Mouse (Mus musculus) limb, embryonic 15.5 days (tissue): ENCODE measurements around the gene Wdr25. TPM values are rescaled to one million over a fixed set of nuclear protein-coding genes. Genes with fewer than 3 reads are reported as not detected.
"Not testable (repeated sequence)": the region's sequence is repeated elsewhere in the genome, so short reads cannot be mapped to it uniquely, and the experiment has no call there.

ENCODE experiments used
- ATAC-seq: fragments of 200-750 bp; cut with Nextera tagmentation; 2 replicates; pipeline ENCODE4 v1.8.0; 2017; ENCODE audit warnings: low read depth, moderate TSS enrichment; ENCODE audit not compliant: insufficient number of reproducible peaks, low FRiP score, low TSS enrichment
- H3K27ac ChIP-seq: fragments of 300-500 bp; sonication (generic); 2 replicates; pipeline ENCODE4 v1.5.1; 2015; ENCODE audit warnings: moderate library complexity, mild to moderate bottlenecking, inconsistent platforms
- H3K27me3 ChIP-seq: fragments of 300-500 bp; sonication (generic); 2 replicates; pipeline ENCODE4 v1.6.1; 2015; ENCODE audit warnings: inconsistent platforms
- H3K36me3 ChIP-seq: fragments of 300-500 bp; sonication (generic); 2 replicates; pipeline ENCODE4 v1.6.1; 2015; ENCODE audit warnings: inconsistent platforms
- H3K4me1 ChIP-seq: fragments of 300-500 bp; sonication (generic); 2 replicates; pipeline ENCODE4 v1.6.1; 2015; ENCODE audit warnings: inconsistent platforms
- H3K4me2 ChIP-seq: fragments of 300-500 bp; sonication (generic); 2 replicates; pipeline ENCODE4 v1.6.1; 2015; ENCODE audit warnings: mild to moderate bottlenecking, inconsistent platforms
- H3K4me3 ChIP-seq: fragments of 300-500 bp; sonication (generic); 2 replicates; pipeline ENCODE4 v1.5.1; 2015; ENCODE audit warnings: mild to moderate bottlenecking, inconsistent platforms
- H3K9ac ChIP-seq: fragments of 300-500 bp; sonication (generic); 2 replicates; pipeline ENCODE4 v1.6.1; 2015; ENCODE audit warnings: inconsistent platforms
- H3K9me3 ChIP-seq: fragments of 300-500 bp; sonication (generic); 2 replicates; pipeline ENCODE4 v1.6.1; 2016; ENCODE audit warnings: inconsistent platforms
- WGBS: fragments of 180-500 bp; shearing (Covaris S2); methylation state at CpG from one replicate; pipeline ENCODE4 v1.1.7; 2015; 5-methylcytosine and 5-hydroxymethylcytosine counted together
- polyA plus RNA-seq: library from polyadenylated mRNA; unstranded; fragments of >200 nt; fragmentation: Nextera tagmentation; extraction: Ambion mirVana; gene quantifications from 2 replicates; pipeline ENCODE4 v1.2.1, GENCODE M21; 2015

The Wdr25 gene
- polyA plus RNA-seq: 7.8 and 8.2 TPM in 2 replicates

- no peaks in the 10 kb centered on the region for H3K9me3 ChIP-seq
- H3K4me1 ChIP-seq: peaks cover 23% of the 10 kb centered on the region
- peak within 1 kb of the TSS; percentile 64 for H3K9ac ChIP-seq
- peak within 1 kb of the TSS; percentile 66 for H3K4me2 ChIP-seq
- 17% methylated on average over 12 of the region's 12 CpGs for WGBS
- no peak within 1 kb of the TSS for H3K27ac ChIP-seq
- peak within 1 kb of the TSS; percentile 78 for H3K4me3 ChIP-seq
- H3K27me3 ChIP-seq: no peaks in the 10 kb centered on the region
- H3K36me3 ChIP-seq: peaks cover 22% of the 10 kb centered on the region
- ATAC-seq: no peak
These were observed at the start of gene Wdr25 for GRCm38 (mm10) chr12:108892989-108893714. Wdr25 (plus strand) TSS chr12:108893631.

DNA sequence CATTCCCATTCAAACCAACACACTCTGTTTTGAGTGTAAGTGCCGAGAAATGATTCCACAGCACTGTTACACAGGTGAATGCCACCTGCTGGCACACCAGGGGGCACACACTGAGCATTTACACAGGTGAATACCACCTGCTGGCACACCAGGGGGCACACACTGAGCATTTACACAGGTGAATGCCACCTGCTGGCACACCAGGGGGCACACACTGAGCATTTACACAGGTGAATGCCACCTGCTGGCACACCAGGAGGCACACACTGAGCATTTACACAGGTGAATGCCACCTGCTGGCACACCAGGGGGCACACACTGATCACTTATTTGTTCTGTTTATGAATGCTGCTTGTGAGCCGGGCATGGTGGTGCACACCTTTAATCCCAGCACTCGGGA lies 45.4 kb upstream of the Wdr25 start:
- H3K4me1 ChIP-seq, H3K27ac ChIP-seq, H3K9me3 ChIP-seq, H3K9ac ChIP-seq, ATAC-seq, H3K27me3 ChIP-seq, H3K4me2 ChIP-seq, H3K4me3 ChIP-seq: not testable (repeated sequence)
- peaks cover 32% of the 10 kb centered on the region for H3K36me3 ChIP-seq
- WGBS: 88% methylated on average over 3 of the region's 3 CpGs

GRCm38 (mm10) chr12:108849488-108850022 lies 43.9 kb upstream of the Wdr25 start:
- H3K36me3 ChIP-seq: peaks cover 21% of the 10 kb centered on the region
- H3K4me1 ChIP-seq: no peaks in the 10 kb centered on the region
- H3K9ac ChIP-seq: no peak overlapping the region
- no peak overlapping the region for H3K4me3 ChIP-seq
- H3K27me3 ChIP-seq: no peaks in the 10 kb centered on the region
- no peak overlapping the region for H3K4me2 ChIP-seq
- WGBS: 82% methylated on average over 4 of the region's 4 CpGs
- H3K9me3 ChIP-seq: no peaks in the 10 kb centered on the region
- no peak for ATAC-seq
- H3K27ac ChIP-seq: no peak overlapping the region

GRCm38 (mm10) chr12:108850129-108850528 lies 43.3 kb upstream of the Wdr25 start:
- Histone ChIP-seq H3K9ac (no peak overlapping the region), H3K27ac (no peak overlapping the region), H3K36me3 (peaks cover 15% of the 10 kb centered on the region), H3K4me2 (no peak overlapping the region), H3K4me3 (no peak overlapping the region), H3K4me1 (no peaks in the 10 kb centered on the region), H3K9me3 (no peaks in the 10 kb centered on the region), H3K27me3 (no peaks in the 10 kb centered on the region)
- 62% methylated on average over 8 of the region's 8 CpGs for WGBS
- ATAC-seq: no peak

GRCm38 (mm10) chr12:108850886-108851285 lies 42.5 kb upstream of the Wdr25 start:
- no peak overlapping the region for H3K9ac ChIP-seq
- no peaks in the 10 kb centered on the region for H3K4me1 ChIP-seq
- H3K27me3 ChIP-seq: no peaks in the 10 kb centered on the region
- H3K27ac ChIP-seq: no peak overlapping the region
- WGBS: 86% methylated on average over 8 of the region's 8 CpGs
- H3K36me3 ChIP-seq: peaks cover 13% of the 10 kb centered on the region; the same call in 1 of the 2 replicates
- no peak overlapping the region for H3K4me3 ChIP-seq
- no peak for ATAC-seq
- no peaks in the 10 kb centered on the region for H3K9me3 ChIP-seq
- no peak overlapping the region for H3K4me2 ChIP-seq

DNA sequence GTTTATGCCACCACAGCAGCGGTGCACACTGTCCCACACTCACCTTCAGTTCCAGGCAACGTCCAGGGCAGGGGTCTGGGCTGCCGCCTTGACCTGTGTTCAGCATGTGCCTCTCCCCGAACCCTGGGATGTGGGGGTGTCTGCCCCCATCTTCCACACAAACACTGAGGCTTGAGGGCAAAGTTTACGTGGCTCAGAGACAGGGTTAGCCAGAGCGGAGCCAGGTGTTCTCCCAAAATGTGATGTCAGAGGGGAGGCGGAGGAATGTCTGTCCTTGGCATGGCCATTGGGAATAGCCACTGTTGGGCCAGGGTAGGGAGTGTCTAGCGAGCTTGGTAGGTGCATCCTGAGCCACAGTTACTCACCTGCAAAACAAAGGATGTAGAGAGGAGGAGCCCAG lies 40.6 kb upstream of the Wdr25 start:
- Histone ChIP-seq H3K27me3 (no peaks in the 10 kb centered on the region), H3K36me3 (peaks cover 9% of the 10 kb centered on the region; the same call in 1 of the 2 replicates), H3K9me3 (no peaks in the 10 kb centered on the region), H3K9ac (no peak overlapping the region), H3K4me2 (no peak overlapping the region), H3K27ac (no peak overlapping the region), H3K4me1 (no peaks in the 10 kb centered on the region), H3K4me3 (no peak overlapping the region)
- WGBS: 83% methylated on average over 8 of the region's 8 CpGs
- ATAC-seq: no peak

DNA sequence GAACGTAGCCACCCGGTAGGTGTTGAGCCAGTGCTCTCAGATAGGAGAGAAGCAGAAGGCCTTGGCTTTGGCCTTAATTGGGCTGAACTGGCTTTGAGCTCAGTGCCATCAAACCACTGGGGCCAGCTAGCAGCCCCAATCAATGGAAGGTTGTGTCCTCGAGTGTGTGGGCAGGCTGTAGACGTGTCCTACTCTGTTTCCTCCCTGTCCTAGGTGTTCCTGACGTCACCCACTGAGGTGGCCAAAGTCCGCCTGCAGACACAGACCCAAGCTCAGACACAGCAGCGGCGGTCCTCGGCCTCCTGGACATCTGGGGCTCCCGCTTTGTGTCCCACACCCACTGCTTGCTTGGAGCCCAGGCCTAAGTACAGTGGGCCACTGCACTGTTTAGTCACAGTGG lies 38.4 kb upstream of the Wdr25 start:
- no peaks in the 10 kb centered on the region for H3K27me3 ChIP-seq
- peaks cover 17% of the 10 kb centered on the region for H3K36me3 ChIP-seq
- H3K4me1 ChIP-seq: no peaks in the 10 kb centered on the region; the same call in 1 of the 2 replicates
- H3K4me3 ChIP-seq: no peak overlapping the region
- H3K4me2 ChIP-seq: no peak overlapping the region
- no peak for ATAC-seq
- no peaks in the 10 kb centered on the region for H3K9me3 ChIP-seq
- H3K27ac ChIP-seq: no peak overlapping the region
- no peak overlapping the region for H3K9ac ChIP-seq
- 82% methylated on average over 10 of the region's 10 CpGs for WGBS

- WGBS: 77% methylated on average over 8 of the region's 8 CpGs
These were observed 37.2 kb upstream of the Wdr25 start for GRCm38 (mm10) chr12:108856186-108856585.

DNA sequence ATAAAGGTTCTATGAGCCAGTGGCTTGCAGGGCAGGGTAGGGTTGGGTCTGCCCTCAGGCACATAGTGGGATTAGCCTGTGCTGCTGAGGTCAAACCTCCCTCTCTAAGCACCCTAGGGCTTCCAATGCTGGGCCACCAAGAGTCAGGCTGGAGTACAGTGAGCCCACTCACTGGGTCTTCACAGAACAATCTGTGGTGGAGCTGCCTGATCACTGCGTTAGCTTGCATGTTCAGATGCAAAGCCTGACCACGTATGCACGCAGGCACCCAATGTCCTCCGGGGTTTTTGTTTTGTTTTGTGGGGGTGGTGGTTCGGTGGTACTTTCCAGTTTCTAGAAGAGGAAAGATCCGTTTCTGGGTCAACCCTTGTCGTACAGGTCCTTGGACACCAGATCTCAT lies 36.3 kb upstream of the Wdr25 start:
- no peak for ATAC-seq
- no peak overlapping the region for H3K27ac ChIP-seq
- H3K9ac ChIP-seq: no peak overlapping the region
- H3K36me3 ChIP-seq: peaks cover 35% of the 10 kb centered on the region
- no peaks in the 10 kb centered on the region for H3K27me3 ChIP-seq
- no peaks in the 10 kb centered on the region; the same call in 1 of the 2 replicates for H3K4me1 ChIP-seq
- H3K9me3 ChIP-seq: no peaks in the 10 kb centered on the region
- H3K4me2 ChIP-seq: no peak overlapping the region
- WGBS: 92% methylated on average over 7 of the region's 7 CpGs
- H3K4me3 ChIP-seq: no peak overlapping the region

More at GRCm38 (mm10) chr12:108856186-108856585, 37.2 kb upstream of the Wdr25 start:
- no peak overlapping the region for H3K9ac ChIP-seq
- ATAC-seq: no peak
- no peak overlapping the region for H3K27ac ChIP-seq
- no peaks in the 10 kb centered on the region; the same call in 1 of the 2 replicates for H3K4me1 ChIP-seq
- H3K27me3 ChIP-seq: no peaks in the 10 kb centered on the region
- no peaks in the 10 kb centered on the region for H3K9me3 ChIP-seq
- H3K4me2 ChIP-seq: no peak overlapping the region
- no peak overlapping the region for H3K4me3 ChIP-seq
- H3K36me3 ChIP-seq: peaks cover 28% of the 10 kb centered on the region

- no peak overlapping the region for H3K4me2 ChIP-seq
- H3K4me3 ChIP-seq: no peak overlapping the region
- H3K27me3 ChIP-seq: no peaks in the 10 kb centered on the region
- H3K27ac ChIP-seq: no peak overlapping the region
- H3K36me3 ChIP-seq: peaks cover 41% of the 10 kb centered on the region
- no peaks in the 10 kb centered on the region; the same call in 1 of the 2 replicates for H3K4me1 ChIP-seq
- 75% methylated on average over 7 of the region's 7 CpGs for WGBS
- H3K9me3 ChIP-seq: no peaks in the 10 kb centered on the region
- no peak overlapping the region for H3K9ac ChIP-seq
- ATAC-seq: no peak
These were observed 35.7 kb upstream of the Wdr25 start for GRCm38 (mm10) chr12:108857589-108858184.

DNA sequence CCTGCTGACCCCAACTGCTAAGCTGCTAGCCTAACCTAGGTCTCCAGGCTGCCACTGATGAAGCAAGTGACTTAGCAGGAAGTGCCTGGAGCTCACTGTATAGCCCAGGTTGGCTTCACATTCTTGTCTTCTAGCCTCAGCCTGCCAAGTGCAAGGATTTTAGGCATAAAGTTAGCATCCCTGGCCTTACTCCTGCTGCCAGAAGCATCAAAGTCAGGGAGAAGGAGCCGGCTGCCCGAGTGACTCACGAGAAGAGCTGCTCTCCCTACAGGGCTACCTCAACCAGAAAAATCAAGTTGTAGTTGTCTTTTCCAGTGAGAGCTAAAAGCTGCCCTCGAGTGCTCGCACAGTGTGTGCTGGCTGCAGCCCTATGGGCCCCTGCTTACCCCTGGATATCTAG lies 34.9 kb upstream of the Wdr25 start:
- no peaks in the 10 kb centered on the region; the same call in 1 of the 2 replicates for H3K4me1 ChIP-seq
- H3K27me3 ChIP-seq: no peaks in the 10 kb centered on the region
- peaks cover 49% of the 10 kb centered on the region for H3K36me3 ChIP-seq
- no peak for ATAC-seq
- WGBS: 87% methylated on average over 5 of the region's 5 CpGs
- H3K4me3 ChIP-seq: no peak overlapping the region
- H3K27ac ChIP-seq: no peak overlapping the region
- no peak overlapping the region for H3K4me2 ChIP-seq
- no peak overlapping the region for H3K9ac ChIP-seq
- no peaks in the 10 kb centered on the region for H3K9me3 ChIP-seq

GRCm38 (mm10) chr12:108865007-108865494 lies 28.4 kb upstream of the Wdr25 start:
- Histone ChIP-seq H3K36me3 (peaks cover 98% of the 10 kb centered on the region), H3K9ac (no peak overlapping the region), H3K27me3 (no peaks in the 10 kb centered on the region), H3K4me1 (no peaks in the 10 kb centered on the region), H3K27ac (no peak overlapping the region), H3K4me2 (no peak overlapping the region), H3K4me3 (no peak overlapping the region), H3K9me3 (no peaks in the 10 kb centered on the region)
- WGBS: 84% methylated on average over 6 of the region's 6 CpGs
- no peak for ATAC-seq
